Mouse (Mus musculus) liver, adult 2 months (tissue): ENCODE results near the gene Pitx2. TPM values are rescaled to one million over a fixed set of nuclear protein-coding genes. Genes with fewer than 3 reads are reported as not detected.

Source experiments
- DNase-seq: peaks from one replicate; pipeline ENCODE4 v3.0.0-alpha.2; 2011; ENCODE audit warnings: low read depth, low spot score; ENCODE audit errors: extremely low read depth
- H3K27ac ChIP-seq: fragments of 200-500 bp; replicated peaks from 2 replicates; pipeline ENCODE4 v1.5.1; 2012; ENCODE audit warnings: low read depth, mild to moderate bottlenecking, control low read depth, inconsistent platforms, low read length; ENCODE audit not compliant: insufficient read depth
- H3K27me3 ChIP-seq: fragments of 200-500 bp; 2 replicates; pipeline ENCODE4 v1.6.1; 2012; ENCODE audit warnings: mild to moderate bottlenecking, moderate library complexity, low read length, inconsistent platforms; ENCODE audit not compliant: control insufficient read depth, insufficient read depth
- H3K36me3 ChIP-seq: fragments of 200-500 bp; 2 replicates; pipeline ENCODE4 v1.6.1; 2012; ENCODE audit warnings: low read length, inconsistent platforms; ENCODE audit not compliant: control insufficient read depth, insufficient read depth
- H3K4me1 ChIP-seq: fragments of 200-500 bp; 2 replicates; pipeline ENCODE4 v1.6.1; 2011; ENCODE audit warnings: low read length; ENCODE audit not compliant: control insufficient read depth, insufficient read depth
- H3K4me3 ChIP-seq: fragments of 200-500 bp; 2 replicates; pipeline ENCODE4 v1.5.1; 2011; ENCODE audit warnings: low read depth, mild to moderate bottlenecking, control low read depth, low read length, moderate library complexity; ENCODE audit not compliant: insufficient read depth
- H3K79me2 ChIP-seq: fragments of 200-500 bp; 2 replicates; pipeline ENCODE4 v1.6.1; 2012; ENCODE audit warnings: inconsistent platforms, mild to moderate bottlenecking, low read length, moderate library complexity; ENCODE audit not compliant: control insufficient read depth, insufficient read depth
- H3K9ac ChIP-seq: fragments of 200-500 bp; 2 replicates; pipeline ENCODE4 v1.6.1; 2012; ENCODE audit warnings: low read depth, mild to moderate bottlenecking, control low read depth, inconsistent platforms, low read length
- CTCF ChIP-seq: fragments of 200-500 bp; IDR thresholded peaks from 2 replicates; pipeline ENCODE4 v1.5.1; 2011; ENCODE audit warnings: low read depth, low read length, control low read depth
- POLR2A ChIP-seq: fragments of 200-500 bp; IDR thresholded peaks from 2 replicates; pipeline ENCODE4 v1.6.1; 2011; ENCODE audit warnings: low read length, control low read depth; ENCODE audit not compliant: insufficient read depth; ENCODE audit errors: extremely low read depth
- WGBS: fragments of 180-500 bp; shearing (Covaris S2); methylation state at CpG from one replicate; pipeline ENCODE4 v1.1.7; 2018; 5-methylcytosine and 5-hydroxymethylcytosine counted together
- polyA plus RNA-seq: library from polyadenylated mRNA; depleted of rRNA; stranded (reverse); fragments of >200 nt; gene quantifications from 2 replicates; pipeline ENCODE4 v1.2.3, GENCODE M21; 2012; rRNA removed
- total RNA-seq: library from RNA; depleted of rRNA; stranded (reverse); fragments of >200 nt; gene quantifications from 2 replicates; pipeline ENCODE4 v1.2.3, GENCODE M21; 2014; rRNA removed

The Pitx2 gene
- total and polyA plus RNA-seq, 2 experiments, result 0.18 TPM; not detected in 1

DNA sequence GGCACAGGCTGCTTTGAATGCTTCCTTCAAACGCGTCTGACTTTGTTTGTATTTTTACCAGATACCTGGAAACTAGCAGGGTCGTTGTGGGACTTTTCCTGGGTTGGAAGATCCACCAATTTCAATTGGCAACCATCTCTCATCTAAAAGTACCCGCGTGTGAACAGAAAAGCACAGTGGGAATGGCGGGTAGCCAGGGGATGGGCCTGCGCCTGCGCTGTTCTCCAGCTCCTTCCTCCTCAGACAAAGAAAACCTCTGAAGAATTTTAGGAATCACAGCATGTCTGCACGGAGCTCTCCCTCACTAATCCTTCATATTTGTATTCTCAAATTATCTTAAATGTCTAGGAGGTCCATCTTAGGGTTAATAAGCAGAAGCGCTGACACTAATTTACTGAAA, 54.6 kb downstream of the Pitx2 start:
- no peaks in the 10 kb centered on the region for H3K27me3 ChIP-seq
- H3K36me3 ChIP-seq, result no peaks in the 10 kb centered on the region
- no peak for TF ChIP-seq POLR2A
- TF ChIP-seq CTCF, result no peak
- H3K9ac ChIP-seq, result no peak overlapping the region
- no peaks in the 10 kb centered on the region for H3K4me1 ChIP-seq
- no peak overlapping the region for H3K27ac ChIP-seq
- 59% methylated on average over 10 of the region's 10 CpGs for WGBS
- DNase-seq, result no peak
- H3K4me3 ChIP-seq, result no peak overlapping the region
- H3K79me2 ChIP-seq, result no peaks in the 10 kb centered on the region

DNA sequence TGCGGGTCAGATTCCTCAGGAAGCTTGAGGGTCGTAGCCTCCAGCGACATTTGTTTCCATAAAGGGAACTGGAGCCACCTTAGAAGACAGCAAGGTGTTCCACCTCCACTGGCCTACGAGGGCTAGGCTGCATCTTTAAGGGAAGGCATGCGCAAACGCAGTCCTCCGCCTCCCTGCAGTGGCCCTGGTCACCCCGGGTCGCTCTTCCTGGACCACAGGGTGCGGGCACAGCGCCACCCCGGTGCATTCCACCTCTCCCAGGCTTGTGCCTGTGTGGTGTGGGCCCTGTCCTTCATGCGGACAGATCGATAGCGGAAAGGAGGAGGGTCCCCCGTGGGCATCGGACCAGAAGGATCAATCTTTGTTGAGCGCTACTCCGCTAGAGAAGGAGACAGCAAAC, 56.6 kb downstream of the Pitx2 start:
- no peaks in the 10 kb centered on the region for H3K27me3 ChIP-seq
- no peak for DNase-seq
- H3K79me2 ChIP-seq, result no peaks in the 10 kb centered on the region
- H3K36me3 ChIP-seq, result no peaks in the 10 kb centered on the region
- no peak overlapping the region for H3K4me3 ChIP-seq
- no peak overlapping the region for H3K9ac ChIP-seq
- WGBS, result 43% methylated on average over 19 of the region's 19 CpGs
- H3K27ac ChIP-seq, result no peak overlapping the region
- TF ChIP-seq POLR2A (no peak), CTCF (no peak)
- H3K4me1 ChIP-seq, result no peaks in the 10 kb centered on the region

DNA sequence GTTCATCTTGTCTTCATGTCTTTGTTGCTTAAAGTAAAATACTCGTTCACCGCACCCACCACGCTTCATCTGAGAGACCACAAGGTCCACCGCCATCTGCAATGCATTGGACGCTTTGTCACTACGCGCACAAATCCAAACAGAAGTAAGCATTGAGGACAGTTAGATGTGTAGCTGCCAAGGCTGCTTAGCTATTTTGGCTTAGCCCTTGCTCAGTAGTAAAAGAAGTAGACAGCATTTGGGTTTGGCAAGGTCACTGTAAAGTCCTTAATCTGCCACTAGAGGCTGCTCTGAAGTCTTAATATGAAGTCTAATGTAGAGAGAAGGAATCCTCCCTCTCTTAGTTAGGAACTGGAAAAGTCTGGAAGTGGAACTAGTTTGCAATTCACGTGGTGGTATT, 57.1 kb downstream of the Pitx2 start:
- TF ChIP-seq CTCF, result no peak
- TF ChIP-seq POLR2A, result no peak
- H3K27ac ChIP-seq, result no peak overlapping the region
- no peak overlapping the region for H3K9ac ChIP-seq
- H3K79me2 ChIP-seq, result no peaks in the 10 kb centered on the region
- 54% methylated on average over 8 of the region's 8 CpGs for WGBS
- H3K27me3 ChIP-seq, result no peaks in the 10 kb centered on the region
- no peaks in the 10 kb centered on the region for H3K36me3 ChIP-seq
- peak; percentile 40 for DNase-seq
- no peak overlapping the region for H3K4me3 ChIP-seq
- no peaks in the 10 kb centered on the region for H3K4me1 ChIP-seq

GRCm38 (mm10) chr3:129258497-129258896, 58.8 kb downstream of the Pitx2 start:
- no peak for DNase-seq
- H3K36me3 ChIP-seq, result peaks cover 3% of the 10 kb centered on the region; the same call in 1 of the 2 replicates
- H3K27me3 ChIP-seq, result no peaks in the 10 kb centered on the region
- no peak overlapping the region for H3K9ac ChIP-seq
- H3K79me2 ChIP-seq, result no peaks in the 10 kb centered on the region
- whole genome bisulfite sequencing, result 83% methylated on average over 5 of the region's 5 CpGs
- no peak overlapping the region for H3K27ac ChIP-seq
- no peak overlapping the region for H3K4me3 ChIP-seq
- TF ChIP-seq POLR2A (no peak), CTCF (peak; percentile 6; the same call in 1 of the 2 replicates)
- H3K4me1 ChIP-seq, result no peaks in the 10 kb centered on the region

Other genes starting within 250 kb of the Pitx2 start
- 74.6 and 82.6 TPM in 2 replicates for gene Enpep, start 132.8 kb downstream of the Pitx2 start, total RNA-seq
- gene Enpep, start 132.8 kb downstream of the Pitx2 start, polyA plus RNA-seq, result 21.1 TPM in 2 replicates